Mouse (Mus musculus) liver, adult 2 months (tissue): Measurements from ENCODE around the gene Rufy1.

Experiments used
- CTCF ChIP-seq: fragments of 200-500 bp; IDR thresholded peaks from 2 replicates; pipeline ENCODE4 v1.5.1; 2011; ENCODE audit warnings: low read depth, low read length, control low read depth
- POLR2A ChIP-seq: fragments of 200-500 bp; IDR thresholded peaks from 2 replicates; pipeline ENCODE4 v1.6.1; 2011; ENCODE audit warnings: low read length, control low read depth; ENCODE audit not compliant: insufficient read depth; ENCODE audit errors: extremely low read depth

- TF ChIP-seq POLR2A (no peak), CTCF (no peak)
Observed at GRCm38 (mm10) chr11:50346256-50347032, 84.5 kb downstream of the Rufy1 start.
